Mouse (Mus musculus) ES-Bruce4 (cell line): ENCODE results near the gene Obsl1. TPM values are rescaled to one million over a fixed set of nuclear protein-coding genes. Genes with fewer than 3 reads are reported as not detected.

Experiments used
- H3K27ac ChIP-seq: 2 replicates; pipeline ENCODE4 v1.5.1; 2012; ENCODE audit warnings: low read length, inconsistent platforms; ENCODE audit not compliant: insufficient read depth
- H3K27me3 ChIP-seq: 2 replicates; pipeline ENCODE4 v1.6.1; 2012; ENCODE audit warnings: mild to moderate bottlenecking, low read length, inconsistent platforms; ENCODE audit not compliant: control insufficient read depth, poor library complexity, insufficient read depth, severe bottlenecking
- H3K36me3 ChIP-seq: 2 replicates; pipeline ENCODE4 v1.6.1; 2012; ENCODE audit warnings: inconsistent platforms, mild to moderate bottlenecking, low read length, moderate library complexity; ENCODE audit not compliant: control insufficient read depth, poor library complexity, insufficient read depth, severe bottlenecking
- H3K4me1 ChIP-seq: one replicate; pipeline ENCODE4 v1.8.1; 2011; ENCODE audit warnings: low read length; ENCODE audit not compliant: control insufficient read depth, insufficient read depth
- H3K4me3 ChIP-seq: 2 replicates; pipeline ENCODE4 v1.5.1; 2011; ENCODE audit warnings: low read depth, mild to moderate bottlenecking, low read length
- H3K9ac ChIP-seq: 2 replicates; pipeline ENCODE4 v1.6.1; 2012; ENCODE audit warnings: low read depth, mild to moderate bottlenecking, inconsistent platforms; ENCODE audit not compliant: poor library complexity, severe bottlenecking
- H3K9me3 ChIP-seq: replicated peaks from 2 replicates; pipeline ENCODE4 v1.6.1; 2012; ENCODE audit warnings: mild to moderate bottlenecking, low read length, inconsistent platforms; ENCODE audit not compliant: control insufficient read depth, poor library complexity, insufficient read depth, severe bottlenecking
- CTCF ChIP-seq: IDR thresholded peaks from one replicate; pipeline ENCODE4 v1.8.1; 2011; ENCODE audit warnings: low read depth, low read length
- EP300 ChIP-seq: IDR thresholded peaks from 2 replicates; pipeline ENCODE4 v1.6.1; 2011; ENCODE audit warnings: low read depth, low read length; ENCODE audit not compliant: insufficient read depth
- POLR2A ChIP-seq: IDR thresholded peaks from one replicate; pipeline ENCODE4 v1.8.1; 2011; ENCODE audit warnings: low read length; ENCODE audit not compliant: insufficient read depth
- polyA plus RNA-seq: library from polyadenylated mRNA; stranded (reverse); fragments of >200 nt; gene quantifications from 2 replicates; pipeline ENCODE4 v1.2.4, GENCODE M21; 2011; ENCODE audit warnings: low read depth; ENCODE audit not compliant: missing spikeins, insufficient read depth, insufficient read length

Gene Obsl1
- polyA plus RNA-seq, 1 experiment = 32.6 TPM

DNA sequence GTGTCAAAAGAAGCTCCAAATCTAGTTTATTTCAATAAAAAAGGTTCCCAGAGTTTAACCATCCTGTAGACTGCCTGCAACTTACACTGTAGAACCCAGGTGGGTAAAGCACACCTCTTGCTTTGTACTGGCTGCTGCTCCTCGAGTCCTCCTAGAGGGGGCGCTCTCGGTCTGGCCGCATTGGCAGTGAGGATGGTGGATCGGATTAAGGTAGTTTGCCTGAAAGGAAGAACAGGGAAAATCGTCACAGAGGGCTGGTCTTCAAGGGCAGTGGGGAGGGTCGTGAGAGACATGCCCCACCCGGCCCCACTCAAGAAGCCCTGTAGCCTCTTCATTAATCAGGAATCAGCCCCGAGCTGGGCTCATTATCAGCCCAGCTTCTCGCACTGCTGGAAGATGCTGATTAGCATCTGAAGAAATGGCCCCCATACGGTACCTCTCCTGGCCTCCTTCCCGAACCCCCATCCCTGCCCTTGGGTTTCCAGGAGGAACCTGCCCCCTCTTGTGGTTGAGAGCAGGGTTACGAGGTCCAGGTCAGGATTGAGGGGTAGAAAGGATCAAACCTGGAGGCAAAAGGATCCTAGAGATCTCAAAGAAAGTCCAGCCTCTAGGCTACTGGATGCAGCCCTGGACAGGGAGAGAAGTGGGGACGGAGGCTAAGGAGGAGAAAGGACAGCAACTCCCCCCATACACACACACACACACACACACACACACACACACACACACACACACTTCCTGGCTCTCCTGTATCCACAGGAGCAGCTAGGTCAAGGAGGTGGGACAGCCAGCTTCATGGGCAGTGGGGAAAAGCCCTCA lies 49.3 kb downstream of the Obsl1 start:
- Histone ChIP-seq H3K9ac (no peak overlapping the region), H3K27ac (no peak overlapping the region), H3K27me3 (no peaks in the 10 kb centered on the region), H3K36me3 (no peaks in the 10 kb centered on the region), H3K4me3 (no peak overlapping the region), H3K4me1 (no peaks in the 10 kb centered on the region), H3K9me3 (no peaks in the 10 kb centered on the region)
- no peak for TF ChIP-seq POLR2A
- TF ChIP-seq CTCF = peak; percentile 88
- TF ChIP-seq EP300 = no peak

DNA sequence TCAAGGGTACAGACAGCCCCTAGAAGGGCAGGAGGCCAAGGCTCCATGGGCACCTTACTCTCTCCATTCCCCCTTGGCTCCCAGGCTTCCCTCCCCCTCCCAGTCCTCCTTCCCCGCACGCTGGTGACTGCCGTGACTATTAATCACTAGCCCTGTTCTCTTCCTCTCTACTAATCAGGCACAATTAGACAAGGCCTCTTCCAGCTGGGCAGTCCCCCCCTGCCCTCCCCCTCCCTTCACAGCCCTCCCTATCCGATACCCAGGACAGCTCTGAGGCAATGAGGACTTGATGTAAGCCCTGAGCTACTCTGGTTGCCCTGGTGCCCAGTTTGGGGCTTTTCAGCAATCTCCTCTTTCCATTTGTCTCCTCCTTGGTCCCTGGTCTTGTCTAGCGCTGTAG lies 50.3 kb downstream of the Obsl1 start:
- H3K4me1 ChIP-seq = no peaks in the 10 kb centered on the region
- no peak overlapping the region for H3K9ac ChIP-seq
- H3K27me3 ChIP-seq = no peaks in the 10 kb centered on the region
- no peak for TF ChIP-seq CTCF
- no peak for TF ChIP-seq EP300
- TF ChIP-seq POLR2A = no peak
- H3K36me3 ChIP-seq = no peaks in the 10 kb centered on the region
- no peaks in the 10 kb centered on the region for H3K9me3 ChIP-seq
- H3K27ac ChIP-seq = no peak overlapping the region
- H3K4me3 ChIP-seq = no peak overlapping the region

GRCm38 (mm10) chr1:75455433-75455832 lies 50.8 kb downstream of the Obsl1 start:
- H3K27me3 ChIP-seq = no peaks in the 10 kb centered on the region
- no peak overlapping the region for H3K27ac ChIP-seq
- no peaks in the 10 kb centered on the region for H3K36me3 ChIP-seq
- H3K4me3 ChIP-seq = no peak overlapping the region
- H3K4me1 ChIP-seq = no peaks in the 10 kb centered on the region
- H3K9me3 ChIP-seq = no peaks in the 10 kb centered on the region
- H3K9ac ChIP-seq = no peak overlapping the region
- TF ChIP-seq CTCF = no peak
- TF ChIP-seq EP300 = no peak

- H3K27me3 ChIP-seq = no peaks in the 10 kb centered on the region
- no peaks in the 10 kb centered on the region for H3K9me3 ChIP-seq
- peaks cover 2% of the 10 kb centered on the region for H3K4me1 ChIP-seq
- no peak overlapping the region for H3K27ac ChIP-seq
- no peak overlapping the region for H3K4me3 ChIP-seq
- TF ChIP-seq POLR2A = no peak
- no peak for TF ChIP-seq EP300
- TF ChIP-seq CTCF = no peak
- H3K36me3 ChIP-seq = no peaks in the 10 kb centered on the region
- H3K9ac ChIP-seq = no peak overlapping the region
Measured at GRCm38 (mm10) chr1:75451900-75452299, 54.4 kb downstream of the Obsl1 start.

- no peak for TF ChIP-seq EP300
- no peak for TF ChIP-seq CTCF
- TF ChIP-seq POLR2A = no peak
- Histone ChIP-seq H3K36me3 (no peaks in the 10 kb centered on the region), H3K4me3 (peak within 1 kb of the TSS; percentile 36), H3K9me3 (no peaks in the 10 kb centered on the region), H3K27ac (no peak within 1 kb of the TSS), H3K4me1 (peaks cover 2% of the 10 kb centered on the region), H3K9ac (no peak within 1 kb of the TSS), H3K27me3 (no peaks in the 10 kb centered on the region)
Measured at GRCm38 (mm10) chr1:75450314-75451005, 55.8 kb downstream of the Obsl1 start, which contains the start of gene Asic4. TSS of gene Asic4 (plus strand) at chr1:75450436.

DNA sequence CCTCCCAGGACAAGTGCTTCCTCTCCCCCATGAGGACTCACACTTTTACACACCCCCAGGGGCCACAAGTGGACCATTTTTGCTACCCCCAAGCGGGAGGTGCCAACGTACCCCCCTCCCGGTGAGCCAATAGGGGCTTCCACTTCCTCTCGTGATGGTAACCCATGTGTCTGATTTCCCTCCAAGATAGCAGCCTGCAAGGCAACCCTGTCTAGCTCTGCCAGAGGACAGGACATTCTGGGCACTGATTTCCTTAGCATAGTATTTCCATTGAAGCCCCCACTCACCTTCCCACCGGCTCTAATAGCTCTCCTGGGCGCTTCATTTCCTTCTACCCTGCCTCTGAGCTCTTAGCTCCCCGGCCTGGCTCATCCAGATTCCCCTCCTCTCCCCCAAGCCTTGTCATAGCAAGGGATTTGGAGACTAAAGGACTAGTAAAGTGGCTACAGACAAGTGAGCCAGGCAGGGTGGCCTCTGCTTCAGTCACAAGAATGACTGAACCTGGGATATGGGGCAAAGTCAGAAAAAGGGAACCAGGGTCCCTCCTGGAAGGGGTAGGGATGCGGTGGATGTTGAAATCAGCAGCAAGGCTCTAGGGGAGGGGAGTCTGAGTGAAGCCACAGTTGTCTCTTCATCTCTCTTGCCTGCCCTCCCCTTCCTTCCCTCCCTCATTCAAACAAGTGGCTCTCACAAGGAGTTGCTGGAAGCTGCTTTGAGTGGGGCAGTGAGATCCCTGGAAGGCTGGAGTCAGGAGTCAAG lies 56.7 kb downstream of the Obsl1 start:
- H3K9me3 ChIP-seq = no peaks in the 10 kb centered on the region
- H3K4me3 ChIP-seq = no peak overlapping the region
- H3K9ac ChIP-seq = no peak overlapping the region
- H3K4me1 ChIP-seq = peaks cover 2% of the 10 kb centered on the region
- TF ChIP-seq POLR2A (no peak), CTCF (no peak), EP300 (no peak)
- no peak overlapping the region for H3K27ac ChIP-seq
- no peaks in the 10 kb centered on the region for H3K27me3 ChIP-seq
- H3K36me3 ChIP-seq = no peaks in the 10 kb centered on the region
